Mouse (Mus musculus) intestine, embryonic 14.5 days (tissue): Measurements from ENCODE around the gene Ccdc97. TPM values are rescaled to one million over a fixed set of nuclear protein-coding genes. Genes with fewer than 3 reads are reported as not detected.

Experiments
- polyA plus RNA-seq: library from polyadenylated mRNA; unstranded; fragments of >200 nt; fragmentation: Nextera tagmentation; extraction: Ambion mirVana; gene quantifications from 2 replicates; pipeline ENCODE4 v1.2.1, GENCODE M21; 2014

Gene Ccdc97
- polyA plus RNA-seq, 1 experiment from 2014 or later = 27.4 TPM

Other genes with a start within 250 kb of the Ccdc97 start
- gene Ceacam1, start 241.5 kb downstream of the Ccdc97 start, polyA plus RNA-seq = 12.0 and 13.1 TPM in 2 replicates
- 0.08 TPM in 1 of 2 replicates, not detected in the other for gene Ceacam2, start 179.2 kb downstream of the Ccdc97 start, polyA plus RNA-seq
- gene Erich4, start 103.2 kb downstream of the Ccdc97 start, polyA plus RNA-seq = 0.60 and 1.1 TPM in 2 replicates
- gene Dmac2, start 99.7 kb downstream of the Ccdc97 start, polyA plus RNA-seq = 40.9 and 43.4 TPM in 2 replicates
- 3.9 and 5.4 TPM in 2 replicates for gene B3gnt8, start 92.4 kb downstream of the Ccdc97 start, polyA plus RNA-seq
- gene Bckdha, start 60.1 kb downstream of the Ccdc97 start, polyA plus RNA-seq = 44.1 and 48.7 TPM in 2 replicates
- 93.8 and 98.4 TPM in 2 replicates for gene Exosc5, start 59.9 kb downstream of the Ccdc97 start, polyA plus RNA-seq
- 2.2 and 2.6 TPM in 2 replicates for gene Tmem91, start 43.9 kb downstream of the Ccdc97 start, polyA plus RNA-seq
- gene B9d2, start 38.3 kb downstream of the Ccdc97 start, polyA plus RNA-seq = 27.2 and 32.0 TPM in 2 replicates
- 2.4 and 3.2 TPM in 2 replicates for gene Tgfb1, start 32.1 kb downstream of the Ccdc97 start, polyA plus RNA-seq
- 65.1 and 68.4 TPM in 2 replicates for gene Hnrnpul1, start 35.7 kb upstream of the Ccdc97 start, polyA plus RNA-seq
- gene Axl, start 69.6 kb upstream of the Ccdc97 start, polyA plus RNA-seq = 71.1 and 73.5 TPM in 2 replicates
- 30.6 and 34.6 TPM in 2 replicates for gene Cyp2s1, start 97.8 kb upstream of the Ccdc97 start, polyA plus RNA-seq
- not detected in 2 replicates for gene Cyp2b10, start 178.5 kb upstream of the Ccdc97 start, polyA plus RNA-seq